Mouse (Mus musculus): ENCODE data around the gene Btaf1.

The Btaf1 gene

GRCm38 (mm10) chr19:37025839-37026319 is 100.0 kb downstream of the Btaf1 start:
- no peak for DNase-seq

GRCm38 (mm10) chr19:37026408-37026807 is 100.5 kb downstream of the Btaf1 start:
- no peak for DNase-seq

- DNase-seq, result no peak
Observed at GRCm38 (mm10) chr19:37029771-37030170, 103.9 kb downstream of the Btaf1 start.

GRCm38 (mm10) chr19:37031446-37031845 is 105.6 kb downstream of the Btaf1 start:
- no peak for DNase-seq

GRCm38 (mm10) chr19:37032364-37032763 is 106.5 kb downstream of the Btaf1 start:
- no peak for DNase-seq

GRCm38 (mm10) chr19:37040906-37041305 is 115.0 kb downstream of the Btaf1 start:
- no peak for DNase-seq

- DNase-seq, result no peak
Observed at GRCm38 (mm10) chr19:37044431-37044830, 118.6 kb downstream of the Btaf1 start.

- DNase-seq, result no peak
Observed at GRCm38 (mm10) chr19:37048507-37048906, 122.6 kb downstream of the Btaf1 start.

- DNase-seq, result peak; percentile 84
Observed at GRCm38 (mm10) chr19:37050643-37051345, 124.9 kb downstream of the Btaf1 start.

GRCm38 (mm10) chr19:37055976-37056556 is 130.2 kb downstream of the Btaf1 start:
- DNase-seq, result no peak

GRCm38 (mm10) chr19:37057161-37057905 is 131.5 kb downstream of the Btaf1 start:
- DNase-seq, result no peak

GRCm38 (mm10) chr19:37059623-37060022 is 133.7 kb downstream of the Btaf1 start:
- DNase-seq, result peak; percentile 83

- DNase-seq, result no peak
Observed at GRCm38 (mm10) chr19:37060078-37060477, 134.2 kb downstream of the Btaf1 start.
